Mouse (Mus musculus): ENCODE results near the gene Nutm2.
A peak's percentile ranks its signal among the peaks of the same experiment; 100 is the strongest.
"Not testable (repeated sequence)": the region's sequence is repeated elsewhere in the genome, so short reads cannot be mapped to it uniquely, and the experiment has no call there.

Gene Nutm2

DNA sequence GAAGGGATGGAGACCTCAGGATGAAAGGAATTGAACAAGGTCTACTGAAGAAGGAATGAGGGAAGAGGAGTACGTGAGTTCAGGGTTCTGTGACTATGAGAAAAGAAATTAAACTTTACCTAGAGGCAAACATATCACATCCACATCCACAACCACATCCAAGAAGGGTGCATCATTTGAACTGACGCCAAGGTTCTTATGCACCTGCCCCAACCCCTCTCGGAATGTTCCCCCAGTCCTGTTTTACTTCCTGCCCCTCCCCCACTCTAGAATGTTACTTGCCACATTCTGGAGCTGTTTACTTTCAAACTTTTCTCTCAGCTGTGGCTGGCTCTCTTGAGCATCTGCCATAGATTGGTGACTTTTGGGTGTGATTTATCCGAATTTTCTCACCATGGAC is at the start of gene Nutm2:
Nutm2 (plus strand) TSS at position 301 of the 400 bp plus-strand sequence.
- DNase-seq, result no peak

DNA sequence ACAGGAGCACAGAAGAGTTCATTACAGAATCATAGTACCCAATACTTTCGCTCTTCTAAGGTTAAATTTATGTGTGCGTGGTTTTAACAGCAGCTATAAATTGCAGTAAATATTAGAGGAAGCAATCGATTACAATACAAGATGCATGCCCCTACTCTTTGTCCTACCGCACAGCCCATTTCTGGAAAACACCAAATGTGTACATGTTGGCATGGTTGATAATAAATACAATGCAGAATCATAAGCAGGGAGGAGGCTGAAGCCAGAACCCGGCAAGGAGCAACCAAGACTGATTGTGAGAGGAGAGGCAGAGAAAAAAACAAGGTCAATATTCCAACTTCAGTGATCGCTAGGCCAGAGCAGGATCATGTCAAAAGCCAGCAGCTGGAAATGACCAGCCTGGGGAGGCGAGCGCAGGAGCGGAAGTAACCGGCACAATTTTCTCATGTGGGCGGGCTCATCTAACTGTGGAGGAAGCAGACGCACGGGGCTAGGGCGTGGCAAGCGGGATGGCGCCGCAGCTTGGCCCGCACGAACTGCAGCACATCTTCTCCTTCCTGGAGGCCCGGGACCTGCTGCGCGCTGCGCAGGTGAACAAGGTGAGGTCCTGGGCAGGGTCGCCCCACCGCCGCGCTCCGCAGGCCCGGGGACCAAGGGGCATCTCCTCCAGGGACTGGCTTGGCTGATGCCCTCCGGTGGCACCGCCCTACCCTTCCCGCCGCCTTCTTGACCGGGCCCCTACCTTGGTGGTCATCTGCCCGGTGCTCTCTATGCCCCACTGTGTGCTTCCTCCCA is 49.5 kb upstream of the Nutm2 start, which contains the start of gene Fbxw17:
Fbxw17 (plus strand) TSS at position 476 of the 795 bp plus-strand sequence.
- peak; percentile 61 to 70 for DNase-seq

DNA sequence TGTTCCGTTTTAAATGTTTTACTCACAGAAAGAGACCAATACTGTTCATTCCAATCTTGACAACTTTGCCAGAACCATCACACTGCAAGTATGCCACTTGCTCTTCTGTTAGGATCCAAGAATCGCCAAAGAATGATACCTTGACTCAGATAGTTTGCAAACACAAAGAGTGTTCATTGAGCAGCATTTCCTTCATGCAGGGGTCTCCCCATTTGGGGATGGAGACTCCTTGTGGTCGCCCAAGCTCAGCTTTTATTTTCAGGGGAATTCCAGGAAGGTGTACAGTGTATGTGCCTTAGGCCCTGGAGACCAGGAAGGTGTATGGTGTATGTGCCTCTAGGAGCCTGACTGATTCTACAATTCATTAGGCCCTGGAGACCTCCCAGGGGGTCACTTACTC is 48.7 kb upstream of the Nutm2 start:
- DNase-seq, result no peak

DNA sequence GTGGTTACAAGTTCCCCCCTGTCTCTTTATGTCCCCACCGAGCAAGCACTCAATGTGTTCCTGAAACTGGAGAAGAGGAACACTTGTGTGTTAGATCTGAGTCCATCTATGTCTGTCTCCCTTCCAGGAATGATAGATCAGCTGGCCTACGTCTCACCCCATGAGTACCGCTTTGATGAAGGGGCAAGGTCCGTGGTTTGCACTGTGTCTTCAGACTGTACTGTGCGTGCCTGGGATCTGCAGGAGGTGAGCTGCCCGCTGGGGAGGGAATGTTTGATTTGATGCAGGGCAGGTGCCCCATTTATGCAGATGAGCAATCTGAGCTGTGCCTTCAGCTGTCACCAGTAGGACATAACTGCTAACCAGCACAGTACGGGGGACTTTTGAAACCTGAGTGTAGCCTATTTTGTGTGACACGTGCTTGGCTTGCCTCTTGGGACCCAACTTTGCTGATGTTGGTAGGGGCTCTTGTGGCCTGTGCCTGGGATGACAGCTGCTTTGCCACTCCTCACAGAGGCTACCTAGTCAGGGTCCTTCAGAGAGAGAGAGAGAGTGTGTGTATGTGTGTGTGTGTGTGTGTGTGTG is 43.4 kb upstream of the Nutm2 start:
- DNase-seq, result no peak

DNA sequence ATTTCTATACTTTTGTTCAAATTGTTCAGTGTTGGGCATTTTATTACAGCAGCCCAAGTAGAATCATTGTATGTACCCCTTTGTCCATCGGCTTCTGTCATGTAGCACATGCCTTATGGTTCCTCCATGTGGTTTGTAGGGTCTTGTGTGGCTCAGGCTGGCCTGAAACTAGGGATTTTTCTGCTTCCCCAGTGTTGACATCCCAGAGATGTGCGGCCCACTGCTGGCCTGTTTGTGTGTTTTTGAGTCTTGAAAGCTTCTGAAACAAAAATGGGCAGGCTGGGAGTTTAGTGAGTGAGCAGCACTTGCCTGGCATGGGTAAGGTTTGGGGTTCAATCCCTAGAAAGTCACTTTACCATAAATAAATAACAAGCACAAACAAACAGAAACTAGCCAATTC is 42.6 kb upstream of the Nutm2 start:
- DNase-seq, result no peak

DNA sequence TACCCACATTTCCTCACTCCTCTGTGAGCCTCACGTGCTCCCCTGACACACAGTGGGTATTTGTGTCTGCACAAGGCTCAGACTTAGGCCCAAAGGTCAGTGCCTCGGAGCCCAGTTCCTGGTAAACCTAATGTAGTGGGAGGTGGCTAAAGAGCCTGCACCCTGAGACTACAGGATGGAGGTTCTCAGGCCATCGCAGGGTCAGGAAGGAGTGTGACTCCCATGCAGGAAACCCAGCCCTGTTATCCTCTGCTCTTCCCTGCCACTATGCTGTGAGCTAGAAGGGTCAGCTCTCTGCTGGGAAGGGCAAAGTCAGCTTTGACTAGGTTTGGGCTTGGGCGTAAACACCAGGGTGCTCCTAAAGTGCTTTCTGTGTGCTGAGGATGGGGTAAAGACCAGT is 40.4 kb upstream of the Nutm2 start:
- no peak for DNase-seq

DNA sequence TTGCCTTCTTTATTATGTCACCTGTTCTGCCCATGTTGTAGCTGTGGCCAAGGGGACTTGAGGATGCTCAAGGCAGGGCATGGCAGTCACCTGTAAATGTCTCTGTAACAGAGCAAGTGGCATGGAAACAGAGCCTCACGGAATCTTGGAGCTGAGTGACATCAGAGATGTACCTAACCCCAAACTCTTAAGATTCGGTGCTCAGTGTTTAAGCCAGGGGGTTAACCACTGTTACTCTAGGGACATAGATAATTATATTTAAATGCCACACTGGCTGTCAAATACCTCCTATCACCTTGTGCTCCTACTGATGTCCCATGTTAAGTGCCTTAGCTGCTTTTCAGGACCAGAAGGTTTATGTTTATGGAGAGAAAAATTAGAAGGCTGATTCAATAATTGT is 23.3 kb upstream of the Nutm2 start, which contains the start of gene Gm47429:
Gm47429 (minus strand) TSS at position 101 of the 400 bp plus-strand sequence.
- DNase-seq, result no peak

DNA sequence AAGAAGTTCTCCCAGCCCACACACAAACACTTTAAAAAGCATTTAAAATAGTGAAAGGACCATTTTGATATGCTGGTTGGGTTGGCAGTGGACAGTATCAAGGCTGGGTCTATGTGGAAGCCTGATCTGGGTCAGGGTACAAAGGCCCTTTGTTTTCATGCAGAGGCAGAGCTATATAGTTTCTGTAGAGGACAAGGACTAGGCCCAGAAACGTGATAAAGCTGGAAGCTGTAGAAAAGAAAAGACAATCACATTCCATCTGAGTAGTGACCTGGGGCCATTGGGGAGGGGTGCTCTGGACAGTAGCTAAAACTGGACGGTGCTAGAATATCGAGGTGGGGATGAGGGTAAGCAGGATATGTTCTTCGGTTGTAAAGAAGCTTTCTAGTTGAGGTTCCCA is 21.8 kb upstream of the Nutm2 start:
- no peak for DNase-seq

DNA sequence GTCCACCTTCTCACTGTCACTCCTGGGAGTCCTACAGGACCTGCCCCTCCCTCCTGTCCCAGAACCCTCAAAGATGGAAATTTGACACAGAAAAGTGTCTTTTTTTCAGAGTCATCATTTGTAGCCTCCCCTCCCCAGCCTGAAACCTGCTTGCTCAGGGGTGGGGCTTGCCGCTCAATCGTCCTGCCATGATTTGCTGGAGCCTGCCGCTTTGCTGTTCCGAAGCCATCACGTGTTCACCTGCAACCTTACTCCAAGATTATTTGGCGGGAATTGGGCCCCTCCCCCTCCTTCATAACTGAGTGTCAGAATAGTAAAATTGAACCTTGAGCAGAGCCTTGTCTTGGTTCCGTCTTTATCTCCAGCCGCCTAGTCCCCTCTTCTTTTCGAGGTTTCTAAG is 14.8 kb upstream of the Nutm2 start:
- not testable (repeated sequence) for DNase-seq

DNA sequence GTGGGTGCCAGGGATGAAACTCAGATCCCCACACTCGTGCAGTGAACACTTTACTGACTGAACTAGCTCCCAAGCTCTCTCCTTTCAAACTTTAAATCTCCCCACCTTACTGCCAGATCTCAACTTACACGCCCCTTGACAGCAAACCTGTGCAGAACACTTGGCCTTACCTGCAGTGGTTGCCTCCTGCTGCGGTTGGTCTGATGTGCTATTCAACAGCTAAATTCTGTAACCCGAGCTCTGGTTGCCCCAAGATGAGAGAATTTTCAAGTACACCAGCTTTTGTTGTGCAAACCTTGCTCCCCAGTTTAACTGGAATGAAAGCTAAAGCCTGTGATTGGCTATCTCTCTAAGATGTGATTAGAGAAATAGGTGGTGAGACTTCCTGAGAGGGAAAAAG is 13.7 kb upstream of the Nutm2 start:
- no peak for DNase-seq

DNA sequence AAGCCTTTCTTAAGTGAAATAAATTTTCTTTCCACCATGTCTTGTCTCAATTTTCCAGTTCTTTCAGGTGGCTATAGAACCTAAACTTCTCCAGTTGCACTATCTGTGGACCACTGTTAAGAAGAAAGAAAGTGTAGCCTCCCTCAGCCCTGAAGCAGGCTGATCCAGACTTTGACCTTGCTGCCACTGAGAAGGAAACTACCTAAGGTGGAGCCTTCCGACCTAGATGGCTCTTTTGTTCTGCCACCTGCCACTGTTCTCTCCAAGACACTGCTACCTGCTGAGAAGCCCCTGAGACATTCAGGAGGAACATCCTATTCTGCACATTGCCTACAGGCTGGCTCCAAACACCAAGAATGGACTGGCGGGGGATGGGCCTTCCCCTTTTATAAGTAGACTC is 6.7 kb upstream of the Nutm2 start:
- not testable (repeated sequence) for DNase-seq

DNA sequence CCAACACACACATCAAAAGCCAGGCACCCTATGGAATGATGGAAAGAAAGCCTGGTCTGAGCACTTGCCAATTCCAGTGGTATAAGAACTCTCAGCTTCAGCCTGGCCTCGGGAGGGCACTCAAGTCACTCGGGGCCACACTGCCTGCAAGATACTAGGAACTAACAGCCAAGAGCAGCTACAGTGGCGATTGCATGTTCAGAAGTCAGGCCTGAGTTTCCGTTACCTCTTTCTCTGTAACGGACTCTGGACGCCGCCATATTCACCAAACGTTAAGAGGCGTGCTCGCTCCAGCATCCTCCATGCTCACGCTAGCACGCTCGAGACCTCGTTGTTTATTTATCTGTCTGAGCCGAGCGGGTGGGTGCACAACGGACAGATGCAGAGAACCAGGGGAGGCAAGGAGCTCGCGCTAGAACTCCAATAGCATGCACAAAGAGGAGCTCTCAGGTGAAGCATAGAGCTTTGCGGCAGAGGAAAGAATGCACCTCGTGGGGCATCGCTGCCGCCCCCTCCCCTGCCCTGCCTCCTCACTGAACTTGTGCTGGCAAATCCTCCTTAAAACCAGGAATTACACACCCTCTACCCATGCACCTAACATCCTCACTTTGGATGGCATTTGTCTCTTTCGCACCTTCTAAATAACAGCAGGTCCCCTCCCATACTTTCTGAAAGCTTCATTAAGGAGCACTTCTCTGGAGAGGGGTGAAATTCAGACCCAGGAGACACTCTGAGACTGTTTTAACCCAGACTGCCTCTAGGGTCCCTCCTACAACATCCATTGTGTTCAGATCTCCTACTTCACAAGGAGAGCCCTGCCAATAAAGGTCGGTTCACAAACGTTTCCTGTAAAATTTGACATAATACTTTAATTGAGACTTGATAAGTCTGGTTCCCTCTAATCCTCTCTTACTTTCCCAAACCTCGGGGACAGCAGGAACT is 2.2 kb upstream of the Nutm2 start:
- DNase-seq, result no peak

DNA sequence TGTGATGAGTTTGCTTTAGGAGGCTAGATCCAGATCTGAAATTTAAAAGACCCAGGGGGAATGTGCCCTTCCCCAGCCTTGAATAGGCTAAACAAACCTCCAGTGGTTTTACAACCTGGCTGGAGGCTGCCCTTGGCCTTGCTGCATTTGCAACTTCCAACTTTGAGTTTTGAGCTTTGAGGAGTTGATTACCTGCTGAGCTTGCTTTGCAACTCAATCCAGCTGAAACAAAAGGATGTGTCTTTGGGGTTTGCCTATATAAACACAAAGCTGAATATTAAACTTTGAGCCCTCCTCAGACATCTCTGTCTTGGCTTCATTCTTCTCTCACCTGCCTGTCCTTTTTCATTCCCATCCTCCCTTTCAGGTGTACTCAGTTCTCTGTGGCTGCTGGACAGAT is 21.4 kb downstream of the Nutm2 start:
- not testable (repeated sequence) for DNase-seq

DNA sequence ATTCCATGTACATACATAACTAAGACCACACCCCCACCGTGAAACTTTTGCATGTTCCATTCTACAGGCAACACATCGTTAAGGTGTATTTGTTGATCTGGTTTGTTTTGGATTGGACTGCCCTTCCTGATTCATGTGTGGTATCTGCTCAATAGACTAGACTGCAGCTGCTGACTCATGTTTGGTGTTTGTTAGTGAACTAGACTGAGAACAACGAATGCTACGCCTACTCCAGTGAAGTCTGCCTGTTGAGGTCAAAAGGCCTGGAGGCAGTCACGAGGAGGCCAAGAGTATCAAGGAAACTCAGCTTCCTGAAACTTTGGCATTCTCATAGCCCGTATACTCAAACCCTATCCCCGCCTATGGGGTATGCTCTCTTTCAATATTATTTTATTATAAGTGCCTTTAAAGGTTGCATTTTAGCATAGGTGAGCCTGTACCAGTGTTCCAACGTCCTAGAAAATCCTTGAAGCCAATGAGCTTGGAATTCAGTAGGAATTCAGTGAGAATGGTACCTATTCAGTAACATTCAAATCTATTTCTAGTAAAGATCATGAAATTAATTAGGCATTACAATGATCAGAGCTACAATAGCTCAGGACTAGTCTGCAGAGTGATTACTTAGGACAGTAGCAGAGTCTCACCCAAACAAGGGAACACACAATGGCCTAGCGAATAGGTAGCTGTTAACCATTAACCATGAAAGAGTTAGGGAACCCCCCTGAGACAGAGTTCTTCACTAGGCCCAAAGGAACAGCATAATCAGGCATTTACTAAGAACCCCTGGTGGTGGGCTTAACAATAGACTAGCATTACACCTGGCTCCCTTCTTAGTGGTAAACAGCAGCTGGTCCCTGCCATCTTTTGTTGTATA is 43.6 kb downstream of the Nutm2 start:
- not testable (repeated sequence) for DNase-seq

Data from thymus, postnatal 36 days (tissue).